Mouse (Mus musculus): Measurements from ENCODE around the gene Plagl1.
"Not testable (repeated sequence)": the region's sequence is repeated elsewhere in the genome, so short reads cannot be mapped to it uniquely, and the experiment has no call there.

Gene Plagl1

GRCm38 (mm10) chr10:13060021-13060668 lies at the start of gene Plagl1:
Gene Plagl1 (plus strand): TSS chr10:13060504.
- peak; percentile 82 for DNase-seq (ENCODE audit: low read depth, low spot score)

DNA sequence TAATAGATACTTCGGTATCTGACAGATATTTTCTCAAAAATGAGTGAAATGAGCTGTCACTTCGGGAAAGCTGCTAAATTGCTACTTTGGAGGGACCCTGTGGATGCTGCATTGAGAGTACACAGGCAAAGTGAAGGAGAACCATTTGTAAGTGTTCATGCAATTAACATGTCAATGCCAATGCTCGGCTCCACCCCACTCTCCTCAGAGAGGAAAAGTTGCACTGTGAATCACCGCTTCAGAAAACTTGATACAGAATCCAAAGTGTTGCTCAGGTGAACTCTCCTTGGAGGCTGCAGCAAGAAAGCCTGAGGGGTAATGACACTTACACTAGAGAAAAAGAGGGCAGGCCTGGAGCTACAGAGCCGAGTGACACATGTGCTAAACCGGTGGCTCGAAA lies 46.3 kb upstream of the Plagl1 start:
- DNase-seq (ENCODE audit: low read depth, low spot score), result no peak

- DNase-seq (ENCODE audit: low read depth, low spot score), result peak; percentile 85
Observed at GRCm38 (mm10) chr10:13016573-13016972, 43.7 kb upstream of the Plagl1 start.

DNA sequence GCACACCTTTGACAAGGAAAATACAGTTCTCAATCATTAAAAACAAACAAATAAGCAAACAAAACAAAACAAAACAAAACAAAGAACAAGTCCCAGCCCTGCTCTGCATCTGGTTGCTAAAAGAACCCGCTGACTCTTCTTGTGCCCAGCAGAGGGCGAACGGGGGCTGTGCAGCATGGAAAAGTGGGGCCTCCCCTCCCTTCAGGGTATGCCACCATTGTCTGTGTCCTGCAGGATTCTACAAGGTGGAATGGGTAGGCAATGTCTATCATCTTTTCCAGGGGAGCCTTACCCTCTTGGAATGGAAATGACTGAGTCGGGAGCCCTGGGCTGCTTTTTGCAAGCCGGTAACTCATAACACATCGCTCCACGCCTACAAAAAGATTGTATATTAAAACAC lies 41.8 kb upstream of the Plagl1 start:
- peak; percentile 66 for DNase-seq (ENCODE audit: low read depth, low spot score)

- DNase-seq (ENCODE audit: low read depth, low spot score), result no peak
Observed at GRCm38 (mm10) chr10:13019026-13019425, 41.3 kb upstream of the Plagl1 start.

DNA sequence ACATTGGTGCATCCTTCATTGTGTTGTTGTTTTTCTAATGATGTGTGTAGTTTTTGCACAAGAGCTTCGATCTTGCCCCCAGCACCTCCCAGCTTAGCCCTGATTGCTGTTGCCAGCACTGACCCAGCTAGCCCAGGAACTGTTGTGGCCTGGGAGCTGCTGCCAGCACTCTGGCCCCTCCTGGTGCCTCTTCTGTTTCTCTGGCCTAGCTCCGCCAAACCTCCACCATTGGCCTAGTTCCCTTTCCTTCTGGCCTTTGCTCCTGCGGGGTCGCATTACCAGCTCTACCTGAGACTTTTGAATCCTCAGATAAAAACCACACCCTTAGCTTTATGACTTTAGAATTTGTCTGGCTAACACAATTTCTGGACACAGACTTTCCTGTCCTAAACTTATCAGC lies 38.2 kb upstream of the Plagl1 start:
- no peak for DNase-seq (ENCODE audit: low read depth, low spot score)

DNA sequence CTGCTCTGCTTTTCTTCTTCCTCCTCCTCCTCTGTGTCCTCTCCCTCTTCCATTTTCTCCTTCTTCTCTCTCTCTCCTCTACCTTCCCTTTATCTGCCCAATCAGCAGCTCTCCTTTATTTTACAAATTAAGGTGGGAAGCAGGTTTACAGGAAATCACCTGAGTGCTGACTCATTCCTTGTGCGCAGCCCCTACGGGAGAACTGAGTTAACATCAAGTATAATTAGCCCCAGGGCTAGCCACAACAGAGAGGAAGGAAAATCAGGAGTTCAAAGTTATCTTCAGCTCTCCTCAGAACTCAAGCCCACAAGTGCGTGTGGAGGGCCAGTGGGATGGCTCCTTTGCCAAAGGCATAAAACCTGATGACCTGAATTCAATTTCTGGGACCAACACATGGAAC lies 36.3 kb upstream of the Plagl1 start:
- not testable (repeated sequence) for DNase-seq (ENCODE audit: low read depth, low spot score)

- DNase-seq (ENCODE audit: low read depth, low spot score), result no peak
Observed at GRCm38 (mm10) chr10:13027702-13028101, 32.6 kb upstream of the Plagl1 start.

DNA sequence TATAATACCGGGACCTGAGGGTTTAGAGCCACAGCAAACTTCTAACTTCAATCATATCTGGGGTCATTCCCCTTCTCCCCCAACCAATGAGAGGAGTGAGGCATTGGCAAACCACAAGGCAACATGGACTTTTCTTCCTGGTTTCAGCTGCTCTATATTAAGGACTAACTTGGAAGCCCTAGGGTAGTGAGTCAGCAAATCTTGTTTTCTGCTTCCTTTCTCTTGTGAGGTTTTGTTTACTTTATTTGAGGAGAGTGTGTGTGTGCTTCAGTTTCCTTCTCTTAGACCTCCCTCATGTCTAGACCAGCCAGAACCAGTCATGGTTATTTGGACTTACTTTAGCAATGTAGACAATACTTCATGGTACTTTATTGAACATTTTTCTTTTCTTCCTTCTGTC lies 32.1 kb upstream of the Plagl1 start:
- no peak for DNase-seq (ENCODE audit: low read depth, low spot score)

DNA sequence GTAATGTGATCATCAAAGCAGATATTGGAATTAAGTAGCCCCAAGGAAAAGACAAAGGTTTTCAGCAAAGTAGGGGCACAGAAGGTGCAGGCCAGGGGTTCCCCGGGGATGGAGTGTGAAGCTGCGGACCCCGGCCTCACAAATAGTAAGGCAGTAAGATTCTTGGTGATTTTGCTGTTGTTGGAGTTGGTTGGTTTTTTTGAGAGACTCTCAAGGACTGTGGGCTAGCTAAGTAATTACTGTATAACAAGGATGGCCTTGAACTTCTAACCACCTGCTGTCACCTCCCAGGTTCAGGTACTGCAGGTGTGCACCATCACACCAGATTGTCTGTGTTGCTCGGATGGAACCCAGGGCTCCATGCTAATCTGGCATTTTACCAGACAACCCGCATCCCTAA lies 30.9 kb upstream of the Plagl1 start:
- DNase-seq (ENCODE audit: low read depth, low spot score), result no peak

- DNase-seq (ENCODE audit: low read depth, low spot score), result peak; percentile 33
Observed at GRCm38 (mm10) chr10:13035270-13035669, 25.0 kb upstream of the Plagl1 start.

GRCm38 (mm10) chr10:13039637-13040174 lies 20.6 kb upstream of the Plagl1 start:
- no peak for DNase-seq (ENCODE audit: low read depth, low spot score)

- DNase-seq (ENCODE audit: low read depth, low spot score), result peak; percentile 11
Observed at GRCm38 (mm10) chr10:13044659-13045058, 15.6 kb upstream of the Plagl1 start.

GRCm38 (mm10) chr10:13047816-13048215 lies 12.5 kb upstream of the Plagl1 start:
- peak; percentile 72 for DNase-seq (ENCODE audit: low read depth, low spot score)

- DNase-seq (ENCODE audit: low read depth, low spot score), result peak; percentile 81
Observed at GRCm38 (mm10) chr10:13056863-13057381, 3.4 kb upstream of the Plagl1 start.

DNA sequence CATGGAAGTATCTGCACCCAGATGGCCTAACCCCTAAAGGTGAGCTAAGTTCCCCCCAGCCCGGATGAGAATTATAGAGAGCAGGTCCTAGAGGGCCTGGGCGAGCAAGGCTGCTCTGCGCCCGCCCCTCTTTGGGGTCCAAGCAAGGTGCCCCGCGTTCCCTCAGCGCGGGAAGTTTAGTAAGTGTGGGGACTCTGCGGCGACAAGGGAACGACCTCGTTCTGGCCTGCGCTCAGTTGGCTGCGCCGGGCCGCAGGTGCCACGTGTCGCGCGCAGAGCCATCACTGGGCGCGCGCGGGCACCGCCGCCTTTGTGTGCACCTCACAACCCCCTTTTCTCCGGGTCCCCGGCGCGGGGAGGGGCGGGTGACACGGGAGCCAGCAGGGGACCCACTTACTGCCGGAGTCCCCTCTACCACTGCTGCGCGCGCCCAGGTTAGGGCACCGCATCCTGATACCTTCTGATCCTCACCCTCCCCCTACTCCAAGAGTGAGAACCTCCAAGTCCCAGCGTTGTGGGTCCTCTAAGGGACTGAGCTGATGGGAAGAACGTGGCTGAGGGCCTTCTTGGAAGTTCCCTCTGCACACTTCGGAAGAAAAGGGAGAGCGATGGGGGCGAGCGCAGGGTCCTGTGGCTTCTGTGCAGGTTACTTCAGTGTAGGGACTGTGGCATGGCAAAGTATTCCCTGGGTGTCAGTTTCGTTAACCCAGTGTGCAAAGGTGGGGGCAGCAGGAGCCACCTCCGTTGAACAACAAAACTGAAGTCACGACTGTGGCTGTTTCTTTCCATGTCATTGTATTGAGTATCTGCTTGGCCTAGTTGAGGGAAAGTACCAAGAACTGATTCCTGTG lies 742 bp downstream of the Plagl1 start:
- peak; percentile 34 for DNase-seq (ENCODE audit: low read depth, low spot score)

DNA sequence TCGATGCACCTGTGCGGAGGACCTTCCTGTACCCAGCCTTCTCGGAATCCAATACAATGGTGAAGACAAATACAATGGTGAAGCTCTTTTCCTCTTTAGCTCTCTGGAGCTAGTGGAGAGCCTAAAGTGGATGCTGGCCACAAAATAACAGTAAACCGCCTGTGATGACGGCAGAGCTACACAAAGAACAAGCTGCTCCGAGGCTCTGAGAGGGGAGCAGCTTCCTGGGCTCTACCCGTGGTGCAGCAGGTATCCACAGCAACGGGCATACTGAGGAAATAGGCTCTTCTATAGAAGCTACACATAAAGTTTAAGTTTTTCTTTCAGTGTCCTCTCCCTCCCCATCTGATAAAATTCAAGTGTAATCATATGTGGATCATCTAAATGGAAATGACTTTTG lies 2.1 kb downstream of the Plagl1 start:
- peak; percentile 71 for DNase-seq (ENCODE audit: low read depth, low spot score)

- peak; percentile 52 for DNase-seq (ENCODE audit: low read depth, low spot score)
Observed at GRCm38 (mm10) chr10:13063457-13063856, 3.2 kb downstream of the Plagl1 start.

GRCm38 (mm10) chr10:13065129-13065752 lies 4.9 kb downstream of the Plagl1 start:
- no peak for DNase-seq (ENCODE audit: low read depth, low spot score)

GRCm38 (mm10) chr10:13071031-13071430 lies 10.7 kb downstream of the Plagl1 start:
- DNase-seq (ENCODE audit: low read depth, low spot score), result peak; percentile 11

GRCm38 (mm10) chr10:13076807-13077532 lies 16.7 kb downstream of the Plagl1 start:
- DNase-seq (ENCODE audit: low read depth, low spot score), result no peak

All from CD4-positive, CD25-positive, alpha-beta regulatory T cell, adult 2 months (primary cell).